Mouse (Mus musculus) stomach, embryonic 15.5 days (tissue): ENCODE data around the gene Ahctf1. TPM values are rescaled to one million over a fixed set of nuclear protein-coding genes. Genes with fewer than 3 reads are reported as not detected.

Experiments
- ATAC-seq: fragments of 200-750 bp; cut with Nextera tagmentation; 2 replicates; pipeline ENCODE4 v1.8.0; 2017; ENCODE audit warnings: low read depth, moderate number of reproducible peaks, moderate TSS enrichment; ENCODE audit not compliant: insufficient read depth, low FRiP score
- H3K27ac ChIP-seq: fragments of 300-500 bp; sonication (generic); 2 replicates; pipeline ENCODE4 v1.5.1; 2015; ENCODE audit warnings: mild to moderate bottlenecking, inconsistent platforms
- H3K27me3 ChIP-seq: fragments of 300-500 bp; sonication (generic); replicated peaks from 2 replicates; pipeline ENCODE4 v1.6.1; 2015; ENCODE audit warnings: inconsistent platforms
- H3K36me3 ChIP-seq: fragments of 300-500 bp; sonication (generic); 2 replicates; pipeline ENCODE4 v1.6.1; 2015; ENCODE audit warnings: inconsistent platforms
- H3K4me1 ChIP-seq: fragments of 300-500 bp; sonication (generic); 2 replicates; pipeline ENCODE4 v1.6.1; 2015; ENCODE audit warnings: inconsistent platforms
- H3K4me2 ChIP-seq: fragments of 300-500 bp; sonication (generic); 2 replicates; pipeline ENCODE4 v1.6.1; 2015; ENCODE audit warnings: mild to moderate bottlenecking, inconsistent platforms
- H3K4me3 ChIP-seq: fragments of 300-500 bp; sonication (generic); replicated peaks from 2 replicates; pipeline ENCODE4 v1.5.1; 2015; ENCODE audit warnings: inconsistent platforms
- H3K9ac ChIP-seq: fragments of 300-500 bp; sonication (generic); 2 replicates; pipeline ENCODE4 v1.6.1; 2015; ENCODE audit warnings: inconsistent platforms
- H3K9me3 ChIP-seq: fragments of 300-500 bp; sonication (generic); 2 replicates; pipeline ENCODE4 v1.6.1; 2016; ENCODE audit warnings: inconsistent platforms
- WGBS: fragments of 180-500 bp; shearing (Covaris S2); methylation state at CpG from one replicate; pipeline ENCODE4 v1.1.7; 2015; 5-methylcytosine and 5-hydroxymethylcytosine counted together
- polyA plus RNA-seq: library from polyadenylated mRNA; unstranded; fragments of >200 nt; fragmentation: Nextera tagmentation; extraction: Ambion mirVana; gene quantifications from 2 replicates; pipeline ENCODE4 v1.2.1, GENCODE M21; 2015

Ahctf1 gene
- polyA plus RNA-seq, 1 experiment from 2014 or later: 24.2 TPM

DNA sequence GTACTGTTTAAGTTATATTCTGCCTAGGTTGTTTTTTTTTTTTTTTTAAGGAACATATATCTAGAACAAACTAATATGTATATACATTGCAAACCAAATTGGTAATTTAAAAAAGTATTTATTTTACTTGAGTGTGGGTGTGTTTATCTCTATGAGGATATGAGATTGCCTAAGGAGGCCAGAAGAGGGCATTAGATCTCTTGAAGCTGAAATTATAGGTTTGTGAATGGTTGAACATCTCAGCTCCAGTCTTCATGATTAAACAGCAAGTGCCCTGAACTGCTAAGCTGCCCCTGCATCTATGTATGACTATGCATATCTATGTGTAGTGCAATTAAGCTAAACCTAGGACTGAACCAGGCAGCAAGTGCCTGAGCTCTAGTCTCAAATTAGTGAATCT is 4.7 kb downstream of the Ahctf1 start:
- peaks cover 24% of the 10 kb centered on the region for H3K36me3 ChIP-seq

DNA sequence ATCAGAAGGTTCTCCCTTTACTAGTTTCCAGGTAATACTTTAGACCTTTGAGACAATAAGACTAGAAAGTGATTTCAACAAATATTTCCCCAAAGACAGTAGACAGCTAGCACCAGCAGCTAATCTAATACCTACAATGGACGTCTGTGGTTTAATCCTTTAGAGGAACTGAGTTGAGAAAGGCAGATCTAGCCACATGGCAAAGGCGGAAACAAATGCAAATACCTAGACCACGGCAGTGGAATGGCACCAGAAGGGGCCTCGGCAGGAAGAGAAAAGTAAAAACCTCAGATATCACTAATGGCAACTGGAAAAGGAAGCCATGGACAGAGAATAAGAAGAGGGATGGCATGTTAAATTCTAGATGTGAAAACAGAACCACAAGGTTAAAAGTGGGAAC is 16.2 kb downstream of the Ahctf1 start:
- H3K36me3 ChIP-seq: peaks cover 30% of the 10 kb centered on the region
- no peaks in the 10 kb centered on the region for H3K9me3 ChIP-seq
- no peak overlapping the region for H3K9ac ChIP-seq
- ATAC-seq: no peak
- WGBS: 68% methylated on average over 4 of the region's 4 CpGs
- H3K4me3 ChIP-seq: no peak overlapping the region
- H3K4me2 ChIP-seq: no peak overlapping the region
- H3K27me3 ChIP-seq: no peaks in the 10 kb centered on the region
- H3K27ac ChIP-seq: no peak overlapping the region
- no peaks in the 10 kb centered on the region for H3K4me1 ChIP-seq

More for the DNA sequence above, 4.7 kb downstream of the Ahctf1 start:
- Histone ChIP-seq H3K4me2 (no peak overlapping the region), H3K27ac (no peak overlapping the region), H3K4me1 (peaks cover 5% of the 10 kb centered on the region; the same call in 1 of the 2 replicates), H3K9me3 (no peaks in the 10 kb centered on the region), H3K9ac (no peak overlapping the region), H3K4me3 (no peak overlapping the region), H3K27me3 (no peaks in the 10 kb centered on the region)
- no peak for ATAC-seq

DNA sequence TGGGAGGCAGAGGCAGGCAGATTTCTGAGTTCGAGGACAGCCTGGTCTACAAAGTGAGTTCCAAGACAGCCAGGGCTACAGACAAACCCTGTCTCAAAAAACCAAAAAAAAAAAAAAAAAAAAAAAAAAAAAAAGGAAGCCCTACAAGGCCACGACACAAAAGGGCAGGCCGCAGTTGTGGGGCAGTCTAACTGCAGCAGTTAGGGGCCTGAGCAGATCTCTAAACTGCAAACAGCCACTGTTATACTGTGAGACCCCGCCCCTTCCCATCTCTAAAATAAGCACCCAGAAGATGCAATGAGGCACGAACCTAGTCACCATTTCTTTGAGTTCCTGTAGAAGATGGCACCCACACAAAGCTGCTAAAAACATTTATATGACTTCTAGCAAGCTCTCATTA is 18.0 kb downstream of the Ahctf1 start:
- peaks cover 33% of the 10 kb centered on the region for H3K36me3 ChIP-seq
- no peak overlapping the region for H3K27ac ChIP-seq
- H3K9me3 ChIP-seq: no peaks in the 10 kb centered on the region
- no peak overlapping the region for H3K4me3 ChIP-seq
- 85% methylated on average over 5 of the region's 5 CpGs for WGBS
- ATAC-seq: no peak
- no peaks in the 10 kb centered on the region for H3K4me1 ChIP-seq
- H3K27me3 ChIP-seq: no peaks in the 10 kb centered on the region
- no peak overlapping the region for H3K4me2 ChIP-seq
- H3K9ac ChIP-seq: no peak overlapping the region

DNA sequence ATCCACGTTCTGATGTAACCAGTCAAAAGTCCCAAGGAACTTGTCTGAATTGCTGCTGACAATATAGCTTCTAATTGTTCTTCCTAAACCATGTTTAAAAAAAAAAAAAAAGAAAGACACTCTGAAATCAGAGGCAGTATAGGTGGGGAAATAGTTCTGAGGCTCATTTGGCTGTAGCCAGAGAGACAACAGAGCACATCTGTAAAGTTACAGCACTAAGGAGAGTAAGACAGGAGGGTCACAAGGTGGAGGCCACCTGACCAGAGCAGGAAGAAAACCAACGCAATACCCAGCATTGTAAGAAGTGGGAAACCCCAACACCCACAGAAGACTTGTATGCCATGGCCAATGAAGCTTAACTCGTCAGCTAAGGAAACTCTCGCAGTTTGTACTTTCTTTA is 19.4 kb downstream of the Ahctf1 start:
- H3K9ac ChIP-seq: no peak overlapping the region
- no peaks in the 10 kb centered on the region for H3K9me3 ChIP-seq
- WGBS: 88% methylated on average over 4 of the region's 4 CpGs
- H3K27ac ChIP-seq: no peak overlapping the region
- H3K36me3 ChIP-seq: peaks cover 35% of the 10 kb centered on the region
- no peak for ATAC-seq
- H3K27me3 ChIP-seq: no peaks in the 10 kb centered on the region
- H3K4me3 ChIP-seq: no peak overlapping the region
- no peaks in the 10 kb centered on the region for H3K4me1 ChIP-seq
- no peak overlapping the region for H3K4me2 ChIP-seq

DNA sequence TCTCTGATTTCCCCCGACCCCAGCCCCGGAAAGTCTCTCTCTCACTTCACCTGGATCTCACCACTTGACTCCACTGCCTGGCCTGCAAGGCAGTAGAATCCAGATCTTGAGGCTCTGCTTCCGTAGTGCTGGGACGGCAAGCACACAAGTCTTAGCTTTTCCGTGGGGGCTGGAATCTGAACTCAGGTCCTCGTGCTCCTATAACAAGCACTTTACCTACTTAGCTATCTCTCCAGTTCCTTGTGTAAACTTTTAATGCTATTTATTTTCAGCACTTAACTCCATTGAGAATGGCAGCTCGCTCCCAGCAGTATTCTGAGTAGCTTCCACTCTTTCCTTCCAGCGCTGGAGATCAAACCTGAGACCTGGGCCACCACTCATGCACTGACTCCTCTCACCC is 26.6 kb downstream of the Ahctf1 start:
- Histone ChIP-seq H3K27ac (no peak overlapping the region), H3K4me2 (no peak overlapping the region), H3K4me3 (no peak overlapping the region), H3K27me3 (no peaks in the 10 kb centered on the region), H3K4me1 (no peaks in the 10 kb centered on the region), H3K9ac (no peak overlapping the region), H3K36me3 (peaks cover 41% of the 10 kb centered on the region), H3K9me3 (no peaks in the 10 kb centered on the region)
- WGBS: 85% methylated on average over 8 of the region's 8 CpGs
- ATAC-seq: no peak

DNA sequence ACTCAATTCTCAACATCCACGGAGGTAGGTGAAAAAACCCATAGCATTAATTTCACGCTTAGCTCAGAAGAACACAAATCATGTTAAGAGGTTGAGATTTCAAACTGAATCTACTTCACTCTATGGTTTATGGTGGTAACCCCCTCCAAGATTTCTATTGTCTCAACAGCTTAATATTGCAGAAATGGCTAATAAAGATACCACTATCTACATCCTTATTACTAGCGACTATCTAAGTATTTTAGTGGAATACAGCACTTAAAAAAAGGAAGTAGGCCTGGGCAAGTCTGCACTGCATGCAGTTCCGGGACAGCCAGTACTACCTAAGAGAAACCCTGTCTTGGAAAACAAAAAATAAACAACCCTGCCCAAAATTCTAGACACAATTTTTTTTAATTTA is 42.9 kb downstream of the Ahctf1 start:
- Histone ChIP-seq H3K27me3 (no peaks in the 10 kb centered on the region), H3K27ac (no peak overlapping the region), H3K9ac (no peak overlapping the region), H3K4me3 (no peak overlapping the region), H3K36me3 (peaks cover 38% of the 10 kb centered on the region), H3K4me2 (no peak overlapping the region), H3K9me3 (no peaks in the 10 kb centered on the region), H3K4me1 (no peaks in the 10 kb centered on the region)
- ATAC-seq: no peak
- WGBS: 93% methylated on average over 4 of the region's 4 CpGs

DNA sequence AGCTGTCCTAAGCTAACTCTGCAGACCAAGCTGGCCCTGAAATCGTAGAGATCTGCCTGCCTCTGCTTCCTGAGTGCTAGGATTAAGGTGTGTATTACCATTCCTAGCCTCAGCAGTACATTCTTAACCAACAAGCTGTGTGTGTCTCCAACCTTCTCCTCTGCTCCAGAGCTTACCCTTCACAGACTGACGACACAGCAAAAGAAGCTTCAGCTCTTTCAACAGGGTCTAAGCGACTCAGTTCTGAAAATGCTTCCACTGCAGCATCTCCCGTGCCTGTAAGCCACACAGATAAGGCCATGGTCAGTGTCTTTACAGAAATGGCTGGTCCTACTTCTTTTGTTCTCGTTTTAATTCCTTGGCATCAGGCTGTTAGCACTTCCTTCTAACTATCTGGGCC is 43.4 kb downstream of the Ahctf1 start:
- 92% methylated on average over 5 of the region's 5 CpGs for WGBS
- Histone ChIP-seq H3K27ac (no peak overlapping the region), H3K9ac (no peak overlapping the region), H3K4me2 (no peak overlapping the region), H3K4me3 (no peak overlapping the region), H3K36me3 (peaks cover 37% of the 10 kb centered on the region), H3K27me3 (no peaks in the 10 kb centered on the region), H3K4me1 (no peaks in the 10 kb centered on the region), H3K9me3 (no peaks in the 10 kb centered on the region)
- ATAC-seq: no peak

DNA sequence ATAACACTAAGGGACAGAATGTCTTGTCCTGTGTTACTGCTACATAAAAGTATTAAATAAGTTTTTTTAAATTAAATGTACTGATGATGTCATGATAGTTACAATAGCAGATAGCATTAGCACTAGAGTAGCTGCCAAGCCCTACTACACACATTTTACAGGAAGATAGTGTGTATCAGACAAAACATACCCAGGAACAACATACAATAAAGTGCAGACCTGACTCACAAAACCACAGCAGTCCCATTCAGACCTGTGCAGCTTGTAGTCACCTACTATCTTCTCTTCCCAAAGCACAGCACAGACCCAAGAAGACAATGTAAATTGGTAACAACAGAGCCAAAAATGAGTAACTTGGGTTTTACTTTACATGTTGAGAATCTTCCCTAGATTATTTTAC is 47.0 kb downstream of the Ahctf1 start:
- H3K36me3 ChIP-seq: peaks cover 43% of the 10 kb centered on the region
- no peak overlapping the region for H3K27ac ChIP-seq
- no peak overlapping the region for H3K4me2 ChIP-seq
- H3K4me3 ChIP-seq: no peak overlapping the region
- no peak overlapping the region for H3K9ac ChIP-seq
- ATAC-seq: no peak
- H3K27me3 ChIP-seq: no peaks in the 10 kb centered on the region
- no peaks in the 10 kb centered on the region for H3K9me3 ChIP-seq
- no peaks in the 10 kb centered on the region for H3K4me1 ChIP-seq

DNA sequence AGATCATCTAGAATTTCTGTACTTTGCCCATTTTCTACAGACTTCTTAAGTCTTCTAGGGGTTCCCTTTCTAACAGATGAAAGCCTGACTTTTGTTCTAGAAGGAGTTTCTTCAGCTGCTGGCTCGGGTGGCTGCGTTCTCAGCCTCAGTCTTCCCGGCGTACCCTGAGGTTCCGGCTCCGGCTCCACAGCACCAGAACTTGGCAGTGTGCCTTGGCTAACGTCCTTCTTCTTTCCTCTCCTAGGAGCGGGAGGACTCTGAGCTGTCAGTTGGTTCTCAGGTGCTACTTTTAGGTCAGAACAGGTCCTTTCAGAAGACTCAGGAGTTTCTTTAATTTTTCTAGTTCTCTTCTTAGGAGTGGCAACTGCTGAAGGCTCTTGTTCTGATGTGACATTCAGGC is 50.5 kb downstream of the Ahctf1 start:
- no peaks in the 10 kb centered on the region for H3K9me3 ChIP-seq
- 91% methylated on average over 8 of the region's 8 CpGs for WGBS
- H3K4me3 ChIP-seq: no peak overlapping the region
- ATAC-seq: no peak
- H3K9ac ChIP-seq: no peak overlapping the region
- H3K4me2 ChIP-seq: no peak overlapping the region
- peaks cover 27% of the 10 kb centered on the region for H3K36me3 ChIP-seq
- H3K27ac ChIP-seq: no peak overlapping the region
- H3K4me1 ChIP-seq: no peaks in the 10 kb centered on the region
- no peaks in the 10 kb centered on the region for H3K27me3 ChIP-seq

DNA sequence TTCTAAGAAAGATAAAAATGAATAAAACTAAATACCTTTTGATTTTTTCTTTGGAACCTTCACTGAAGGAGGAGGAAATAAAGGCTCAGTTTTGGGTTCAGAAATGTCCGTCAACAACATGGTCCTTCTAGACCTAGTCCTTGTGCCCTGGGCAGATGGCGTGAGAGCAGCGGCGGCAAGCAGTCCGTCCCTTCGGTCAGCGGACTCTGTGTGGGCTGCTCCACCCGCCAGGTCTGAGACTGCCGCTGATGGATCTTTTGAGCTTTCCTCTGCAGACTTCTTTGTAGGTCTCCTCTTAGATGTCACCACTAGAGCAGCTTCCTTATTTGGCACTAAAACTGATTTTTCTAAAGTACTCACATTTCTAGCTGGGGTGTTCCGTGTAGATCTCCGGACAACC is 51.2 kb downstream of the Ahctf1 start:
- no peak for ATAC-seq
- H3K27ac ChIP-seq: no peak overlapping the region
- H3K27me3 ChIP-seq: no peaks in the 10 kb centered on the region
- H3K4me1 ChIP-seq: no peaks in the 10 kb centered on the region
- 95% methylated on average over 11 of the region's 11 CpGs for WGBS
- H3K4me3 ChIP-seq: no peak overlapping the region
- H3K9ac ChIP-seq: no peak overlapping the region
- H3K36me3 ChIP-seq: peaks cover 28% of the 10 kb centered on the region
- no peak overlapping the region for H3K4me2 ChIP-seq
- H3K9me3 ChIP-seq: no peaks in the 10 kb centered on the region

DNA sequence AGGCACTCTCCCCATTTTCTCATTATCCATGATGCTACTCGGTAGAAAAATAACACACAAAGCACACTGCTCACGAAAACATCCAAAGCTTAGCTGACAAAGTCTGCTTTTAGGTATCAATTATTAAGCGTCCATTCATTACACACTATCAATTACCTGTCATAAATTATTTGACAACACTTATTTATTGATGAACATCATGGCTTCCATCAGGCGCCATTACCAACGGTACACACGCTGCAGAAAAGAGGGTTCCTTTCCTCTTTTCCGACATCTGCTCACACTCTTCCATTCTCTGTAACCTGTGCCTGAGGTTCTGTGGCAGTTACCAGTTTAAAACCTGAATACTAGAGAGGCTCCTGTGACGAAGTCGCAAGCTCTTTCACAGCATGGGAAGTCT is 58.3 kb downstream of the Ahctf1 start, which contains the start of gene Kif28:
Kif28 (minus strand) TSS at position 101 of the 400 bp plus-strand sequence.
- Histone ChIP-seq H3K27ac (no peak within 1 kb of the TSS), H3K4me2 (no peak within 1 kb of the TSS), H3K9ac (no peak within 1 kb of the TSS), H3K4me1 (no peaks in the 10 kb centered on the region), H3K4me3 (no peak within 1 kb of the TSS), H3K9me3 (no peaks in the 10 kb centered on the region), H3K27me3 (no peaks in the 10 kb centered on the region), H3K36me3 (peaks cover 17% of the 10 kb centered on the region)
- ATAC-seq: no peak
- WGBS: 92% methylated on average over 9 of the region's 9 CpGs

DNA sequence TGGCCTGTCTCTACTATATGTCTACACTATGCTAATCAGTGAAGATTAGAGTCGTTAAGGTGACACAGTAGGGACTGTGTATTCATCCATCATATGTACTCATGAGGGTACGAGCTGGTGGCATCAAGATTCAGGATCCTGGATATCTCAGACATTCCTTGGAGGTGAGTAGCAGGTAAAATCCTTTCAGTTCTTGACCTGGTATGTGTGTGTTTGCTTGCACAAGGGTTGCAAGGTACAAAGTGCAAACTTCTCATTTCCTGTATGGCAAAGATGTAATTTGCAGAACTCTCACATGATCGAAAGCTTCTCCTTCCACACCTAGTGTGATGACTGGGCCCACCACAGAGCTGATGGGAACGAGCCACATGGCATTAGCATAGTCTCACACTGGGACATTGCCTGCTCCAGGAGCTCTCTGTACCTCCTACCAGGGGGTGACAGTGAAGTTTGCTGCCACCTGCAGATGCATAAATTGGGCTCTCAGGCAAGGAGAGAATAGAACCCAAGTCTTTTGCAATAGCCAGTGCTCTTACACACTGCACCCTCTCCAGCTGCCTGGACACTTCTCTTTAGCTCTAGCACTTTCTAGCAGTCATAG is 59.8 kb downstream of the Ahctf1 start:
- ATAC-seq: no peak
- Histone ChIP-seq H3K27me3 (no peaks in the 10 kb centered on the region), H3K4me2 (no peak overlapping the region), H3K36me3 (peaks cover 17% of the 10 kb centered on the region; the same call in 1 of the 2 replicates), H3K4me1 (no peaks in the 10 kb centered on the region), H3K4me3 (no peak overlapping the region), H3K9ac (no peak overlapping the region), H3K27ac (no peak overlapping the region), H3K9me3 (no peaks in the 10 kb centered on the region)
- WGBS: 66% methylated on average over 4 of the region's 4 CpGs

DNA sequence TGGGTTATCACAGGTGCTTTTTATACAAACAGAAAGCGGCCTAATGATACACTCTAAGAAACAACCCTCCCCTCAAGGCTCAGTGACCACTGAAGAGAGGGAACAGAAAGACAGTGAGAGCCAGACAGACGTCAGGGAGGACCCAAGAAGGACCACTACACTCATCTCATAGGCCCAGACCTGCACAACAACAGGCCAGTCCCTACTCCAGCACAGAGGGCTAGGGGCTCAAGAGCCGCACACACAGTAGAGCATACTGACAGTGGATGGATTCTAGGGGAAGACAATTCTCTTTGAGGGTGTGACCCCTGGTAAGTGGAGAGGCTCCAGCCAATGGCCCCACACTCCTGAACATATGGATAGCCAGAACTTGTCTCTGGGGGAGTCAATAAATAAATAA is 67.0 kb downstream of the Ahctf1 start:
- no peak overlapping the region for H3K9ac ChIP-seq
- no peak overlapping the region for H3K4me2 ChIP-seq
- no peaks in the 10 kb centered on the region for H3K4me1 ChIP-seq
- ATAC-seq: no peak
- H3K36me3 ChIP-seq: no peaks in the 10 kb centered on the region
- WGBS: 80% methylated on average over 3 of the region's 3 CpGs
- H3K4me3 ChIP-seq: no peak overlapping the region
- no peak overlapping the region for H3K27ac ChIP-seq
- H3K9me3 ChIP-seq: no peaks in the 10 kb centered on the region
- no peaks in the 10 kb centered on the region for H3K27me3 ChIP-seq
